Mouse (Mus musculus) CD4-positive helper T cell, adult 2 months (primary cell): Measurements from ENCODE around the gene Gng7.

Experiments used
- DNase-seq: peaks from one replicate; pipeline ENCODE4 v3.0.0-alpha.2; 2012; ENCODE audit warnings: low read depth, missing footprints, low spot score

The Gng7 gene

DNA sequence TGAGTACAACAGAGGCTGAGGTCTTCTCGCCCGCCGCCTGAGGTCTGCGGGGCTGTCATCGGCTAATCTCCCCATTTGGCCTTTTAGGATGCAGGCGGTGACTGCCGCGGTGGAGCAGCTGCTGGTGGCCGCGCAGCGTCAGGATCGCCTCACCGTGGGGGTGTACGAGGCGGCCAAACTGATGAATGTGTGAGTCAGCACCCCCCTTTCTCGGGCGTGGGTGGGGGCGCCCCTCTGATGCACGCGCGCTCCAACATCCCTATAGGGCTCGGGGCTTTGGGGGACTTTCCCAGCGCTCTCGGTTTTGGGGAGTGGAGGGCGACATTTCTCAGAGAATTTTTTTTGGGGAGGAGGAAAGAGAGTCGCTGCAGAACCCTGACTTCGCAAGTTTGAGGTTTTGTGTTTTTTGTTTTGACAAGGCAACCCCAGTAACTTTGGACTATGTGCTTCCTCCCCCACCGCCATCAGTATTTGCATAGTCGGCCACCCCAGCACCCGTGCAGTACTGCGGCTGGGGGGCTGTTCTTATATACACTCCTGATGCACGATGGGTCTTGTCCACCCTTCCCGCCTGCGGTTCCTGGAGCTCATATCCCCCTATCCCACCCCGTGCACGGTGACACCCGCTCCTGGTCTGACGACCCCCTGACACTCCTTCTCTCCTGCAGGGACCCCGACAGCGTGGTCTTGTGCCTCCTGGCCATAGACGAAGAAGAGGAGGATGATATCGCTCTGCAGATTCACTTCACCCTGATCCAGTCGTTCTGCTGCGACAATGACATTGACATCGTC lies 84.2 kb downstream of the Gng7 start:
- DNase-seq = peak; percentile 88

DNA sequence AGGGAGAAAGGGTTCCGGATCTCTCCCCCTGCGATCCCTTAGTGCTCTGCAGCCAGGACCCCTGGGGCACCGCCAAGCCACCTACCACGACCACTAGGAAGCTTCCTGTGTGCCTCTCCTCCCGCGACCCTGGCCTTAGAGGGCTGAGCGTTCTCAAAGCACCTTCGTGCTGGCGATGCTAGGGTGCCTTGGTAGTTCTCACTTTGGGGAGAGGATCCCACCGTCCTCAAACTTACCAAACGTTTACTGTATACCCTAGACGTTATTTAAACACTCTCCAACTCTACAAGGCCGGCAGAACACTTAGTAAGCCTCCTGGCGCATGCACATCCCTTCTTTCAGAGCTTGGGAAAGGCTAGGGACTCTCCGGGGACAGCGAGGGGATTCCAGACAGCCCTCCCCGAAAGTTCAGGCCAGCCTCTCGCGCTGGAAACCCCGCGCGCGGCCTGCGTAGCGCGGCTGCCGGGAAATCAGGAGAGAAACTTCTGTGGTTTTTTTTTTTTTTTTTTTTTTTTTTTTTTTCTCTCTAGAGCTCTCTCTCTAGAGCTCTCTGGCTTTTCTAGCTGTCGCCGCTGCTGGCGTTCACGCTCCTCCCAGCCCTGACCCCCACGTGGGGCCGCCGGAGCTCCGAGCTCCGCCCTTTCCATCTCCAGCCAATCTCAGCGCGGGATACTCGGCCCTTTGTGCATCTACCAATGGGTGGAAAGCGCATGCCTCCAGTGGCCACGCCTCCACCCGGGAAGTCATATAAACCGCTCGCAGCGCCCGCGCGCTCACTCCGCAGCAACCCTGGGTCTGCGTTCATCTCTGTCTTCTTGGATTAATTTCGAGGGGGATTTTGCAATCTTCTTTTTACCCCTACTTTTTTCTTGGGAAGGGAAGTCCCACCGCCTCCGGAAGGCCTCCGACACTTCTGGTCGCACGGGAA lies 85.2 kb downstream of the Gng7 start, which contains the start of gene Gadd45b:
TSS of gene Gadd45b (plus strand) at position 775 of the 928 bp plus-strand sequence.
- DNase-seq = peak; percentile 99

- peak; percentile 92 for DNase-seq
Measured at GRCm38 (mm10) chr10:80928586-80929298, 86.0 kb downstream of the Gng7 start.

- DNase-seq = no peak
Measured at GRCm38 (mm10) chr10:80925472-80925871, 89.3 kb downstream of the Gng7 start.

DNA sequence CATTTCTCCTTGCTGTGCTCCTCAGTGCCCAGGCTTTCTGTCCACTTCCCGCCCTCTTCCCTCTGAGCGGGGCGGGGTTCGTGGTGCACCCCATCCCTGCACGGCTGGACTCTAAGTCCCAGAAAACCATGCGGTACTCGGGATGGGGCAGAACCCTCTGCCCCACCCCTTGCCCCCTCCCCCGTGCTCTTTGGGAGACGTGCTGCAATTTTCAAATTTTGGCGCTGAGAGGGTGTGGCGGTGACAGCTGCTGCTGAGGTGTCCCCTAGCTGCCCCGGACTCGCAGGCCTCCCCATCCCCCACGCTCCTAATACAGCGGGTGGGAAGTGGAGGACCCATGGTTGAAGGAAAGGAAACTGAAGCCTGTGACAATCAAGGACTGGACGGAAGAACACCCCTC lies 92.8 kb downstream of the Gng7 start:
- no peak for DNase-seq

GRCm38 (mm10) chr10:80917779-80918434 lies 96.8 kb downstream of the Gng7 start, which contains the start of gene Lmnb2:
Gene Lmnb2, minus strand, starts transcription at chr10:80918245.
- DNase-seq = peak; percentile 75

DNA sequence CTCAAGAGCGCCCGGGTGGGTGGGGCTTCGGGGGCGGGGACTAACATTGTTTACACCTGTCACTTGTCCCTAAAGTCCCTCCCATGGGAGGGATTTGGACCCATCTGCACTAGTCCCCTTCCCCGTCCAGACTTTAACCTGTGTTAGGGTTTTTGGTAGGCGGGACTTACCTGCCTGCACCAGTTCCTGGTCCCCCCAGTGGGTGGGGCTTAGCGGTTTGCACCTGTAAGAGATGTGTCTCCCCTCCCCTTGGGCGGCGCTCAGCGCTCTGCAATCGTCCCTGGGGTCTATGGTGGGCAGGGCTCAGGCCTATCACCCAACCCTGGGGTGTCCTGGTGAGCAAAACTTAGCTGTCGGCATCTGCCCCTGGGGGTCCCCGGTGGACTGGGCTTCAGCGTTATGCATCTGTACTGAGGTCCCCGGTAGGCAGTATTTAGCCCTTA lies 97.4 kb downstream of the Gng7 start:
- peak; percentile 54 for DNase-seq

- DNase-seq = no peak
Measured at GRCm38 (mm10) chr10:80915736-80916135, 99.0 kb downstream of the Gng7 start.

DNA sequence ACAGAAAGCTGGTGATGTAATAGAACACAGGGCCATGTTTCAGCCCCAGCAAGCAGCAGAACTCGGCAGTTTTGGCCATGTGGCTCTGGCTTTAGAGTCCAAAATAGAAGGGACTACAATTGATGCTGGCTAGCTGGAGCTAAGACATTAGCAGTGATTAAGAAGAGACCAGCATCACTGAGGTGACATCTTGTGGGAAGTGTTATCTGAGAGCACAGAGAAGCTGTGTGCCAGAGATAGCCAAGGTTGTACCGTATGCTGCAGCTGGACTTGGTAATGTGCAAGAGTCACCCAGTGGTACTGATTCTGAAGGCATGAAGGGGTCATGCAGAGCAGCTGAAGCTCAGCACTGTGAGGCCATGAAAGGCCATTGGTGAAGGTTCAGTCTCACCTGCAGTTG lies 99.5 kb downstream of the Gng7 start:
- no peak for DNase-seq

DNA sequence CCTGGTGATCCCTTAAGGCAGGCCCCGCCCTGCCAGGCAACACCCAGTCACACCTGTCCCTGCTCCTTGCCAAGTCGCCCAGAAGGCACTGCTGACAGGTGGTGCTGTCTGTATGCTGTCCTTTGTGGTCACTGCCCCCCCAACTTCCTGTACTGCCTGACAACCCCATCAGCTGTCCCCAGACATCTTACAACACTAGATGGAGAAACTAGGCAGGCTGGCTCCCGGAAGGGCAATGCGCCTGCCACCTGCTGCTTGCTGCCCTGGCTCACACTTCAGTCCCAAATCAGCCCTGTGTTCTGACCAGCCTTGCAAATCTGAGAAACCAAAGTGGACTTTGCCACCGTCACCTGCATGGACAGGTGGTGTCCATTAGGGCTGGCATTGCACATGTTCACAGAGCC lies 100.5 kb downstream of the Gng7 start:
- DNase-seq = no peak

DNA sequence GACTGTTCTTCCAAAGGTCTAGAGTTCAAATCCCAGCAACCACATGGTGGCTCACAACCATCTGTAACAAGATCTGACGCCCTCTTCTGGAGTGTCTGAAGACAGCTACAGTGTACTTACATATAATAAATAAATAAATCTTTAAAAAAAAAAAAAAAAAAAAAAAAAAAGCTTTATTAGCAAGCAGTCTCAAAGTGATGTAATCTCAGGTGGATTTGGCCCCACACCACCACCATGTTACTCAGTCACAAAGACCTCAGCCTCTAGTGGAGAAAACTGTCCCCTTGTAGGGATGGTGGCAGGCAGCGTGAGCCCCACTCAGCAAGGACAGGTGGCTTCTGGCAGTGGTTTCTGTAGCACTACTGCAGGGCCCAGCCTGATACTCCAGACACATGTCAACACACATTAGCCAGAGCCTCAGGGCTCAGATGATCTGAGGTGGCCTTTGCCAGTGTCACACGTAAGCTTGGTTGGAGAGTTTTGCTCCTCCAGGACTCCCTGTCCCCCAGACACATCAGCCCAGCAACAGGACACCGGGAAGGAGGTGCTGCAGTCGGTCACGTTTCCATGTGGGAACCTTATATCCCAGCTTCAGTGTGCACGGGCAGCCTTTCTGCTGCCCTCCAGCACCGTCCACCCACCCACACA lies 101.3 kb downstream of the Gng7 start:
- DNase-seq = no peak

GRCm38 (mm10) chr10:80911891-80912290 lies 102.9 kb downstream of the Gng7 start:
- no peak for DNase-seq

GRCm38 (mm10) chr10:80911354-80911753 lies 103.4 kb downstream of the Gng7 start:
- no peak for DNase-seq

- DNase-seq = no peak
Measured at GRCm38 (mm10) chr10:80909375-80910162, 105.2 kb downstream of the Gng7 start.

DNA sequence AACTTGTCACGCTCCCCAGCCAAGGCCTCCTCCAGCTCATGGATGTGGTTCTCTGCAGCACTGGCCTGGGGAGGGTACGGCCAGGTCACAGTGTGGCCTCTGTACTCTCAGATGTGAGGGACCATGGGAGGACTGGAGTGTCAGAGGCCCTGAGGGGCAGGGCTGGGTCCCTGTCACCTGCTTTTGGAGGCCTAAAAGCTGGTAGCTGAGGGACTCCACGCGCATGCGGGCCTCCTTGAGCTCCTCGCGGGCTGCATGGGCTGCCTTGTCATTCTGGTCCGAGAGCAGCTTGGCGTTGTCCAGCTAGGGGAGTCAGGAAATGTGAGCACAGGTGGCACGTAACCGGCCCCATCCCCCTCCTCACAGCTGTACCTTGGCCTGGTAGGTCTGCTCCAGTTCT lies 110.0 kb downstream of the Gng7 start:
- DNase-seq = no peak

GRCm38 (mm10) chr10:80904004-80904693 lies 110.6 kb downstream of the Gng7 start:
- no peak for DNase-seq

- no peak for DNase-seq
Measured at GRCm38 (mm10) chr10:80903282-80903681, 111.5 kb downstream of the Gng7 start.

DNA sequence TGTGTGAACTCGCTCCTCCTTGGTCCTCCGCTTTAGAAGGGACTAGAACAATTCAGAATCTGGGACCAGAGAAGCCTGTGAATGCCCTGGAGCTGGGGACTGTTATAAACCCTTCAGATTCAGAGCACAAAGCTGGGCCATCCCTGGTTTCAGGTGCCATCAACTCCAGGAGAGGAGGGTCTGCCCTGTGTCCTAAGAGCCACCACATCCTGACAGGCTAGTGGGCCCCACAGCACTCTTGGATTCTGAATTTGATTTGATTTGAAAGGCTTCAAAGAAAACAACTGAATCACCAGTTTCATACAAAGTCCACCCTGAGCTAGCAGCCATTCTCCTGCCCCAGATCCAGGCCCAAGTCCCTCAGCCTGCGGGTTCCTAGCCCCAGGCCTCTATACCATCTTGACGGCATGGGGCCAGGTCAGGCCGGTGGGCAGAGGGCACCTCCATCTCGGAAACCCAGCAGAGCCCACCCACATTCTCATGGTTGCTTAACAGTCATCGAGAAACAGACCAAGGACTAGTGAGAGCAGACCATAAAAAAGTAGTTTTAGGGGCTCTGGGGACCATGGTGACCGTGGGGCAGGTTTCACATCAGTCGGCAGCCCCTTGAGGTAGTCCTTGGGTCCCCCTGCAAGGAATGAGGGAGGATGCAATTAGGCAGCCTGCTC lies 112.3 kb downstream of the Gng7 start:
- no peak for DNase-seq
